Mouse (Mus musculus): Measurements from ENCODE around the gene Hpgds. TPM values are rescaled to one million over a fixed set of nuclear protein-coding genes. Genes with fewer than 3 reads are reported as not detected.

Hpgds gene
- total RNA-seq, 2 experiments from 2014 or later = 1.1 to 1.8 TPM

Other genes with a start within 250 kb of the Hpgds start
- gene Smarcad1, start 102.3 kb downstream of the Hpgds start, total RNA-seq (2021) = 10 to 100 TPM; 27.9 to 34.9 TPM
- gene C130060K24Rik, start 236.2 kb upstream of the Hpgds start, total RNA-seq (2021) = not detected

All from heart, postnatal 10 days (tissue).